Mouse (Mus musculus) stomach, embryonic 16.5 days (tissue): Measurements from ENCODE around the gene Klrc2. TPM values are rescaled to one million over a fixed set of nuclear protein-coding genes. Genes with fewer than 3 reads are reported as not detected.

Experiments used
- microRNA-seq: library from miRNA; unstranded; fragments of <30 nt; microRNA quantifications from one replicate; pipeline ENCODE4, GENCODE M21; 2016
- polyA plus RNA-seq: library from polyadenylated mRNA; unstranded; fragments of >200 nt; fragmentation: Nextera tagmentation; extraction: Ambion mirVana; gene quantifications from 2 replicates; pipeline ENCODE4 v1.2.1, GENCODE M21; 2015

Klrc2 gene
- polyA plus RNA-seq, 1 experiment from 2014 or later: not detected

Small RNA genes within 50 kb of the gene (microRNA-seq; reads per million reads assigned to microRNA genes)
- not detected for gene Mir680-1

Other genes starting within 250 kb of the Klrc2 start
- gene Clec1a, start 208.7 kb downstream of the Klrc2 start, polyA plus RNA-seq: 3.3 and 3.6 TPM in 2 replicates
- 0.07 and 0.15 TPM in 2 replicates for gene Olr1, start 153.5 kb downstream of the Klrc2 start, polyA plus RNA-seq
- gene Tmem52b, start 148.1 kb downstream of the Klrc2 start, polyA plus RNA-seq: not detected in 2 replicates
- gene Gabarapl1, start 127.5 kb downstream of the Klrc2 start, polyA plus RNA-seq: 42.8 and 44.6 TPM in 2 replicates
- gene Klre1, start 82.8 kb downstream of the Klrc2 start, polyA plus RNA-seq: not detected in 2 replicates
- gene Klrd1, start 68.9 kb downstream of the Klrc2 start, polyA plus RNA-seq: 0.76 and 1.1 TPM in 2 replicates
- 0.14 and 0.45 TPM in 2 replicates for gene Klrk1, start 36.8 kb downstream of the Klrc2 start, polyA plus RNA-seq
- not detected in 2 replicates for gene Klrc3, start 17.4 kb downstream of the Klrc2 start, polyA plus RNA-seq
- 0.10 and 0.15 TPM in 2 replicates for gene Klrc1, start 18.3 kb upstream of the Klrc2 start, polyA plus RNA-seq
- gene Klri1, start 56.4 kb upstream of the Klrc2 start, polyA plus RNA-seq: not detected in 2 replicates
- 0.08 TPM in 1 of 2 replicates, not detected in the other for gene Klri2, start 79.8 kb upstream of the Klrc2 start, polyA plus RNA-seq
- not detected in 2 replicates for gene Gm156, start 123.6 kb upstream of the Klrc2 start, polyA plus RNA-seq
- gene Gm17631, start 202.0 kb upstream of the Klrc2 start, polyA plus RNA-seq: not detected in 2 replicates
- 0.22 and 0.26 TPM in 2 replicates for gene Klra17, start 216.0 kb upstream of the Klrc2 start, polyA plus RNA-seq